Mouse (Mus musculus) midbrain, embryonic 10.5 days (tissue): ENCODE measurements at regions not wholly inside any gene's neighbourhood (a gene's known extent, or its start where the extent isn't known, plus 50 kb on each side); places are given as distances from the start of the nearest gene placed in this dataset.
A peak's percentile ranks its signal among the peaks of the same experiment; 100 is the strongest.

Experiments used
- DNase-seq: peaks from one replicate; pipeline ENCODE4 v3.0.0-alpha.2; 2017; ENCODE audit warnings: low spot score
- H3K27ac ChIP-seq: fragments of 300-500 bp; sonication (generic); replicated peaks from 2 replicates; pipeline ENCODE4 v1.5.1; 2016; ENCODE audit warnings: mild to moderate bottlenecking
- H3K27me3 ChIP-seq: fragments of 300-500 bp; sonication (generic); 2 replicates; pipeline ENCODE4 v1.6.1; 2016; ENCODE audit warnings: low read depth, mild to moderate bottlenecking; ENCODE audit not compliant: poor library complexity, severe bottlenecking
- H3K36me3 ChIP-seq: fragments of 300-500 bp; sonication (generic); 2 replicates; pipeline ENCODE4 v1.6.1; 2016; ENCODE audit warnings: mild to moderate bottlenecking, moderate library complexity
- H3K4me1 ChIP-seq: fragments of 300-500 bp; sonication (generic); 2 replicates; pipeline ENCODE4 v1.6.1; 2016
- H3K4me3 ChIP-seq: fragments of 300-500 bp; sonication (generic); 2 replicates; pipeline ENCODE4 v1.5.1; 2016; ENCODE audit warnings: mild to moderate bottlenecking, moderate library complexity
- H3K9me3 ChIP-seq: fragments of 300-500 bp; sonication (generic); replicated peaks from 2 replicates; pipeline ENCODE4 v1.6.1; 2016; ENCODE audit warnings: mild to moderate bottlenecking
- WGBS: fragments of 180-500 bp; shearing (Covaris S2); methylation state at CpG from one replicate; pipeline ENCODE4 v1.1.7; 2016; 5-methylcytosine and 5-hydroxymethylcytosine counted together

GRCm38 (mm10) chr11:22652931-22653330 lies 141.0 kb downstream of the Tmem17 start:
- Histone ChIP-seq H3K27ac (no peak overlapping the region), H3K27me3 (no peaks in the 10 kb centered on the region), H3K36me3 (no peaks in the 10 kb centered on the region), H3K9me3 (no peaks in the 10 kb centered on the region), H3K4me1 (peaks cover 3% of the 10 kb centered on the region; the same call in 1 of the 2 replicates), H3K4me3 (no peak overlapping the region)
- WGBS, result 79% methylated on average over 3 of the region's 3 CpGs
- no peak for DNase-seq

- Histone ChIP-seq H3K27me3 (no peaks in the 10 kb centered on the region), H3K9me3 (no peaks in the 10 kb centered on the region), H3K4me3 (no peak overlapping the region), H3K27ac (no peak overlapping the region), H3K36me3 (no peaks in the 10 kb centered on the region), H3K4me1 (peaks cover 3% of the 10 kb centered on the region; the same call in 1 of the 2 replicates)
- 82% methylated on average over 5 of the region's 5 CpGs for WGBS
- DNase-seq, result no peak
Measured at GRCm38 (mm10) chr11:22653366-22653765, 141.5 kb downstream of the Tmem17 start.

- Histone ChIP-seq H3K4me3 (no peak overlapping the region), H3K27me3 (no peaks in the 10 kb centered on the region), H3K27ac (no peak overlapping the region), H3K9me3 (no peaks in the 10 kb centered on the region), H3K36me3 (no peaks in the 10 kb centered on the region), H3K4me1 (peaks cover 10% of the 10 kb centered on the region)
- 21% methylated on average over 1 of the region's 1 CpGs for WGBS
- DNase-seq, result no peak
Measured at GRCm38 (mm10) chr11:22657635-22658034, 145.7 kb downstream of the Tmem17 start.

GRCm38 (mm10) chr11:22661072-22661471 lies 149.2 kb downstream of the Tmem17 start:
- Histone ChIP-seq H3K4me3 (no peak overlapping the region), H3K9me3 (no peaks in the 10 kb centered on the region), H3K27me3 (no peaks in the 10 kb centered on the region), H3K36me3 (no peaks in the 10 kb centered on the region), H3K4me1 (peaks cover 13% of the 10 kb centered on the region), H3K27ac (no peak overlapping the region)
- WGBS, result 71% methylated on average over 5 of the region's 5 CpGs
- DNase-seq, result no peak

- Histone ChIP-seq H3K4me3 (no peak overlapping the region), H3K27me3 (no peaks in the 10 kb centered on the region), H3K27ac (peak overlapping the region; percentile 49), H3K4me1 (peaks cover 13% of the 10 kb centered on the region), H3K36me3 (no peaks in the 10 kb centered on the region), H3K9me3 (no peaks in the 10 kb centered on the region)
- 51% methylated on average over 10 of the region's 12 CpGs for WGBS
- DNase-seq, result no peak
Measured at GRCm38 (mm10) chr11:22661713-22662551, 150.0 kb downstream of the Tmem17 start.

- H3K4me3 ChIP-seq, result no peak overlapping the region
- H3K36me3 ChIP-seq, result no peaks in the 10 kb centered on the region
- peaks cover 13% of the 10 kb centered on the region for H3K4me1 ChIP-seq
- 60% methylated on average over 4 of the region's 4 CpGs for WGBS
- H3K27ac ChIP-seq, result no peak overlapping the region
- no peaks in the 10 kb centered on the region for H3K9me3 ChIP-seq
- DNase-seq, result no peak
- H3K27me3 ChIP-seq, result no peaks in the 10 kb centered on the region
Measured at GRCm38 (mm10) chr11:22665978-22666377, 154.1 kb downstream of the Tmem17 start.

GRCm38 (mm10) chr11:22666378-22666777 lies 154.5 kb downstream of the Tmem17 start:
- Histone ChIP-seq H3K36me3 (no peaks in the 10 kb centered on the region), H3K9me3 (no peaks in the 10 kb centered on the region), H3K4me1 (peaks cover 13% of the 10 kb centered on the region), H3K4me3 (no peak overlapping the region), H3K27me3 (no peaks in the 10 kb centered on the region), H3K27ac (no peak overlapping the region)
- WGBS, result 90% methylated on average over 5 of the region's 5 CpGs
- DNase-seq, result no peak

- H3K27ac ChIP-seq, result no peak overlapping the region
- WGBS, result 75% methylated on average over 2 of the region's 2 CpGs
- H3K4me1 ChIP-seq, result peaks cover 12% of the 10 kb centered on the region
- DNase-seq, result no peak
- no peak overlapping the region for H3K4me3 ChIP-seq
- no peaks in the 10 kb centered on the region for H3K27me3 ChIP-seq
- H3K36me3 ChIP-seq, result no peaks in the 10 kb centered on the region
- H3K9me3 ChIP-seq, result no peaks in the 10 kb centered on the region
Measured at GRCm38 (mm10) chr11:22668220-22668619, 156.3 kb downstream of the Tmem17 start.

GRCm38 (mm10) chr11:22669267-22669666 lies 157.4 kb downstream of the Tmem17 start:
- Histone ChIP-seq H3K36me3 (no peaks in the 10 kb centered on the region), H3K4me3 (no peak overlapping the region), H3K27me3 (no peaks in the 10 kb centered on the region), H3K9me3 (no peaks in the 10 kb centered on the region), H3K27ac (no peak overlapping the region), H3K4me1 (peaks cover 12% of the 10 kb centered on the region)
- WGBS, result 90% methylated on average over 4 of the region's 4 CpGs
- no peak for DNase-seq

GRCm38 (mm10) chr11:22671791-22672490 lies 160.1 kb downstream of the Tmem17 start:
- Histone ChIP-seq H3K4me1 (peaks cover 12% of the 10 kb centered on the region), H3K9me3 (no peaks in the 10 kb centered on the region), H3K27me3 (no peaks in the 10 kb centered on the region), H3K4me3 (no peak overlapping the region), H3K27ac (peak overlapping the region; percentile 49; the same call in 1 of the 2 replicates), H3K36me3 (no peaks in the 10 kb centered on the region)
- WGBS, result 46% methylated on average over 5 of the region's 5 CpGs
- no peak for DNase-seq

GRCm38 (mm10) chr11:22675047-22675446 lies 163.2 kb downstream of the Tmem17 start:
- Histone ChIP-seq H3K27me3 (no peaks in the 10 kb centered on the region), H3K27ac (no peak overlapping the region), H3K4me1 (peaks cover 12% of the 10 kb centered on the region), H3K36me3 (no peaks in the 10 kb centered on the region), H3K4me3 (no peak overlapping the region), H3K9me3 (no peaks in the 10 kb centered on the region)
- WGBS, result 83% methylated on average over 3 of the region's 3 CpGs
- no peak for DNase-seq

- H3K36me3 ChIP-seq, result no peaks in the 10 kb centered on the region
- no peak overlapping the region for H3K4me3 ChIP-seq
- H3K27me3 ChIP-seq, result no peaks in the 10 kb centered on the region
- peaks cover 12% of the 10 kb centered on the region for H3K4me1 ChIP-seq
- no peak overlapping the region for H3K27ac ChIP-seq
- WGBS, result 80% methylated on average over 1 of the region's 1 CpGs
- H3K9me3 ChIP-seq, result no peaks in the 10 kb centered on the region
- no peak for DNase-seq
Measured at GRCm38 (mm10) chr11:22675754-22676153, 163.9 kb downstream of the Tmem17 start.

GRCm38 (mm10) chr11:22677337-22677736 lies 165.4 kb downstream of the Tmem17 start:
- Histone ChIP-seq H3K27ac (no peak overlapping the region), H3K4me1 (peaks cover 2% of the 10 kb centered on the region; the same call in 1 of the 2 replicates), H3K9me3 (no peaks in the 10 kb centered on the region), H3K36me3 (no peaks in the 10 kb centered on the region), H3K4me3 (no peak overlapping the region), H3K27me3 (no peaks in the 10 kb centered on the region)
- WGBS, result 44% methylated on average over 2 of the region's 2 CpGs
- no peak for DNase-seq
